Mouse (Mus musculus): ENCODE measurements around the gene Tmem190.
A peak's percentile ranks its signal among the peaks of the same experiment; 100 is the strongest.
"Not testable (repeated sequence)": the region's sequence is repeated elsewhere in the genome, so short reads cannot be mapped to it uniquely, and the experiment has no call there.

Gene Tmem190

DNA sequence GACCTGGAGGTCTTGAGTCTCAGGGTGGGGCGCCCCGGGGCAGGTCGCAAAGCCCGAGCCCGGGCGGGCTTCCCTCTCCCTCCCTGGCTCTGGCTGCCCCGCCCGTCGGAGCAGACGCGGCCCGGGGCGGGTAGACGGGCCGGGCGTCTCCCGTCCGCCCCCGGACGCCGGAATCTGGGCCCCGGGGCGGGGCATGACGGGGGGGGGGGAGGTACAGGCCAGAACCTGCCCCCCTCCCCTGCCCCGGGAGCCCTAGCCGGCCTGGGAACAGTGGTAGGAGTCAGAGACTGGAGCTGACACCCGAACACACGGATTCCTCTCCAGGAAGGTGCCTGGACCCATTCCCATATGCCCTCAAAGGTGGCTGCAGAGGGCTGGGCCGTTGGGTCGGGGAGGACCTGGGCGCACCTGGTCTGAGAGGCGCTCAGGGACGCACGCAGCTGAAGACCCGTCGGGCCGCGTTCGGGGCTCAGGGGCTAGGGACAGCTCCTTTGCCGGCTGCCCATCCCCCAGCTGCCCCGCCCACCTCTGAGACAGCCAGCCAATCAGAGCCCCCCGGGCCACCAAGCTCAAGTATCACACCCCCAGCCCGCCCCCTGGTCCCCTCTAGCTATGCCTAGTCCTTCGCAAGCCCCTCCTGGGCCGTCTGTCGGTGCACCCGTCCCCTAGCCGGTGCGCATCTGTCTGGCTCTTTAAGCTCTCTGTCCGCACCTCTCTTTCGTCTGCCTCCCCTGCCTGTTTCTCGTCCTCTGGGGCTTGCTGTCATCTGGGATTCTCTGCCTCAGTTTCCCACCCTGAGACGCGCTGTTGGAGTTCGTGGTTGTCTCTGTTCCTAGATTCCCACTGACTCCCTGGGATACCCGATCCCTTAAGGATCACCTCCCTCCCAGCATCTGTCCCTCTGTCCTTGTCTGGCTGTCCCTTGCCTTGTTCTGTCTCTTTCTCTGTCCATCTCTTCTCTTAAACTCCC, 5.6 kb upstream of the Tmem190 start:
- peak; percentile 59 for DNase-seq

DNA sequence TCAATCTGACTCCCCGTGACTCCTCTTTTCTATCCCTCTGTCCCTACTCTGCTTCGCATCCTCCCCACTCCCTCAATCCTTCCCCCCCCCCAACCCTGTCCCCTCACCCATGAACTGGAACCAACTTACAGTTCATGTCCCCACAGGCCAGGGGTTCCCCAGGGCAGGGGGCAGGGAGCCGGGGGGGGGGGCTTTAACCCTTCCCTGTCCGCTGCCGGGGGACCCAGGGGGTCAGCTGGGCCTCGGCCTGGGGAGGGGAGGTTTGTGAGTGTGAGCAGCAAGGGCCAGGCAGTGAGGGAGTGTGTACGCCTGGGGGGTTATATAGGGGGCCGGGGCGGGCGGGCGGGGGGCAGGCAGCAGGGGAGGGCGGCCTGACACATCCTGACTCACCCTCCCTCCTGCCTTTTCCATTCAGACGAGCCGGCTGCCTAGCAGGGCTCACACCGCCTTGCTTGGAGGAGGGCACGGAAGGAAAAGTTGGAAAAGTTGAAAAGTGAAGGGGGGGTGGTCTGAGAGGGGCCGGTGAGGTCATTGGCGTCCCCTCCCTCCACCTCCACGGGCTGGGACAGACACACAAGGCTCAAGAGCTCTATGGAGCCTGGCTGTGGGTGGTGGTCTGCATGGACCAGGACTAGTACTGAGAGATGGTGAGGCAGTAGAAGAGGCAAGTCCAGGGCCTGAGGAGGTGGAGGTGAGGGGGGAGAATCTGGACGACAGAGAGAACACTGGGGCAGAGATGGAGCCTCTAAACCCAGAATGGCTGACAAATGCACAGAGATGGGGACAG, 4.7 kb upstream of the Tmem190 start:
- DNase-seq = no peak

DNA sequence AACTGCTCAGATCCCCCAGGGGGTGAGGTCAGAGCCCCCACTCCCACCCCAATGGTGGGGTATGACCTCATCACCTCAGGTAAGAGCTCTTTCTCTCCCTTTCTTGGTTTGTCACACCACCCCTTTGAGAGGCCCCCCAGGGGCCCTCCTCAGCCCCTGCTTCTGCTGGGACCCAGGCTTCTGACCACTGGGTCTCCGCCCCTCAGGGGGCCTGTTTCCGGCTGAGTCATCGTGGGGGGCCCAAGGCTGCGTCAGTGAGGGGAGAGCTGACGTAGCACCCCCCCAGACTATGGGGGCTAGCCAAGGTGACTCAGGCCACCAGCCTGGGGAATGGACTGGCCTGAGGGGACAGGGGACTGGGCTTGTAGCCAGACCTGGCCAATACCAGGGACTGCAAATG, 2.8 kb upstream of the Tmem190 start:
- DNase-seq = no peak

DNA sequence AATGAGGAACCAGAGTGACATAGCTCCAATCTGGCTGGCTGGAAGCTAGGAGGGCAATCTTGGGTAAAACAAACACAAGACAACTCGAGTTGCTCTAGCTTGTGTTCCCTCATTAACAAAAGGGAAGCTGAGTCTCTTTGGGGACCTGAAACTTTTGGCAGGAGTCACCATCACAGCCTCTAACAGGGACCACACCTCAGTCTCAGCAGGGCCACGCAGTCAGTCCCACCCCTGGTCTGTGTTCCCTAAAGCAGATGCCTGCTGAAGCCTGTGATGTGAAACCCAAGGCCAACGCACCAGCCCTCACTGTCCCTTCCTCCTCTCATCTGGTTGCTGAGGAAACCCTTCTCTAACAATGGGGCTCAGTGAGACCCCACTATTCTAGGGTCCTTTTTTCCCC, 607 bp upstream of the Tmem190 start:
- no peak for DNase-seq

DNA sequence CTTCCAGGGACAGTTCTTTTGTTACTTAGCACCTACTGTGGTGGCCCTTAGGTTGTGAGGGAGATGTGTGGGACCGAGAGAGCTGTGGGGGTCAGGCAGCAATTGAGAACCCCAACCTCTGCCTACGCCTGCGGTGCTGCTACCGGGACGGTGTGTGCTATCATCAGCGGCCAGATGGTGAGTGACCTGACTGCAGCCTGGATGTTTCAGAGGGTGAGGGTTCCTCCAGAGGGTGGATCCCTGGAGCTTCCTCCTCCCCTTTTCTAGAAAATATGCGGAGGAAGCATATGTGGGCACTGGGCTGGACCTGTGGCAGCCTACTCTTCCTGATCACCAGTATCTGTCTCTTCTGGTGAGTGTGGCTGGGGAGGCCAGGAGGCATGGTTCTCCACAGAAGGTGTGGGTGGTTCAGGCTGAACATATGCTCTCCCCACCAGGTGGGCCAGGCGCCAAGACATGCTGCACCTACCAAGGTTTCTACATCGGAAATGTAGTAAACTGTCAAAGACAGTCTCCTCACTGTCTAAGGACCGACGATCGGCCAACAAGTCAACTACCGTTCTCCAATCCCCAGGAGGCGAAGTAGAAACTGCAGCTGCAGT, 1.0 kb downstream of the Tmem190 start:
- DNase-seq = no peak

DNA sequence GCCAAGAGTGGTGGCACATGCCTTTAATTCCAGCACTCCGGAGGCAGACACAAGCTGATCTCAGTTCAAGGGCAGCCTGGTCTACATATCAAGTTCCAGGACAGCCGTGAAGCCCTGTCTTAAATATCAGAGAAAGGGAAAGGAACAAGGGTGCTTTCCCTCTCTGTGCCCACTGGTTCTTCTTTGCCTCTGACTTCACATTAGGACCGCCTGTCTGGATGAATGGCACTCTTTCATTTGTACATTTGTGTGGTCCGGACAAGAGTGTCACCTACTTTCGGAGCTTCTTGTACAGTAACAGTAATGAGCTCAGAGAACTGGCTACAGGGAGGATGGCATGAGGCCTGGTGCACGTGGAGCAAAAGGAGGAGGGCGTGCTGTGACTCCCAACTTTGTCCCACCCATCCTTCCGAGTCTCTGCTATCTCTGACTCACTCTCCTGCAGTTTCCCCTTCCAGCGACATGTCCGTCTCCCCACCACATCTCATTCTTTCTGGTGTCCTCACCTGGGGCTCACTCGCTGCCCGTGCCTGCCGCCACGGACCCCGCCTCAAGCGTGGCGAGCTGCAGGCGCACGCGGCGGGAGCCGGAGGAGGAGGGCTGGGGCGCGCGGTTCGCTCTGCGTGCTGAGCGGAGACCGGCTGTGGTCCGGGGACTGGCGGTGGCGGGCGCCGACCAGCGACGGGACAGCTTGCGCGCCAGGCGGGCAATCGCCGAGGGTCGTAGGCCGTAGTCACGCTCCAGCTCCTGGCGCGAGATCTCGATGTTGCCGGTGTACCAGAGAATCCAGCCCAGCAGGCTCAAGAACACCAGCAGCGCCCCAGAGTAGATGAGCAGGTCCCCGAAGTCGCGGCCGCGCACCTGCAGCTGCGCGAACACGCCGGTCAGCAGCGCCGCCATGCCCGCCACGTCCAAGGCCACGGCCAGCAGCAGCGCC, 6.0 kb downstream of the Tmem190 start:
- peak; percentile 50 for DNase-seq

DNA sequence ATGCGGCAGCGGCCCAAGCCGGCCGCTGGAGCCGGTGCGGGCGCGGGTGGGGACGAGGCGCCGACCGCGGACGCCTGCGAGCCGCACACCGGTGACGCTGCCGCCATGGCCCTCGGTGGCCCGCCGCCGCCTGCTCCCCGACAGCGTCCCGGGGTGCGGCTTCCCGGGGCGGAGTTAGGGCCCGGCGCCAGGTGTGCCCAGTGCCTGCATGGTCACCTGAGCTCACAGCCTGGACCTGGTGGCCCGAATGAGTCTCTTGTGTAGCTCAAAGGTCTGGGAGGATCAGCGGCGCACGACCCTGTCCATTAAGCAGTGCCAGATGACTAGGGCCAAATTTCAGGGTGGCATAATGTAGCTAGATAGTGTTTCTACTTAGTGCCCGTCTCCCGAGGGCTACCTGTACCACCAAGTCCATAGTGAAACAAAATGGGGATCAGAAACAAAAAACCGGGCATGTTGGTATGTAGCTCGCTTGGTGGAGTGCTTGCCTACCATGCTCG, 6.7 kb downstream of the Tmem190 start, which contains the start of gene Tmem238:
TSS of gene Tmem238 (minus strand) at position 221 of the 500 bp plus-strand sequence.
- peak; percentile 25 for DNase-seq

DNA sequence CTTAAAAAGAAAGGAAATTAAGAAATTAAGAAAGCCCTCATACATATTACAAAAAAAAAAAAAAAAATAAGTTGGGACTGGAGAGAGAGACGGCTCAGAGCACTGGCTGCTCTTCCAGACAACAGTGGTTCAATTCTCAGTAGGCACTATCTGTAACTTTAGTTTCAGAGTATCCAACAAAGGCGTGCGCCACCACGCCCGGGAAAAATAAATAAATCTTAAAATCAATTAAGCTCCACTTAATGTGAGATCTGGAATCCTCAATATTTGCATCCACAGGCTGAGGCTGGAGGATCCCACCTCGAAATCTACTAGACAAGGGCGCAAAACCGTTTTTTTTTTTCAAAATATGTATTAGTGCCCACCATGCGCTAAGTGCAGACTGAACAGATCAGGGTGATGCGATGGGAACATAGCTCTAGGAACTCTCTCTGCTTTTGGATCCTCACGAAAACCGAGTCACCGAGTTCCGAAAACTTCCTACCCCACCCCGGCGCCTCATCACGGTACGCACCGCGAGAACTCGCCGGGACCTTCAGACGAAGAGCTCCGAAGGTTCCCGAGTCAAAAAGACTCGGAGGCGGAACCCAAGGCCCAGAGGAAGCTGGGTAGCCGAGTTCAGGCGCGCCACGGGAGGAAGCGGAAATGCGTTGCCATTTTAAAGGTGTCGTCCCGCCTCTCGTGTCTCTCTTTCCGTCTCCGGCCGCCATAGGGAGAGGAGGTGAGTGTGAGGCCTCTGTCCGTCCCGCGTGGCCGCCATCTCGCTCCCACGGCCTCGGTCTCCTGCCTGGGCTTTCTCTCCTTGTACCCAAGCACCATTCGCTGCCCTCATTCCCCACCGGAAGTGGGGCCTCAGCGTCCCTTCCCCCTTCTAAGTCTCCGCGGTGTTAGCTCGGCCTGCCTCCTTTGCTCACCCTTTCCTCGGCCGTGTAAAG, 9.8 kb downstream of the Tmem190 start, which contains the start of gene Rpl28:
TSS of gene Rpl28 (plus strand) at position 597 of the 935 bp plus-strand sequence.
- DNase-seq = peak; percentile 95

DNA sequence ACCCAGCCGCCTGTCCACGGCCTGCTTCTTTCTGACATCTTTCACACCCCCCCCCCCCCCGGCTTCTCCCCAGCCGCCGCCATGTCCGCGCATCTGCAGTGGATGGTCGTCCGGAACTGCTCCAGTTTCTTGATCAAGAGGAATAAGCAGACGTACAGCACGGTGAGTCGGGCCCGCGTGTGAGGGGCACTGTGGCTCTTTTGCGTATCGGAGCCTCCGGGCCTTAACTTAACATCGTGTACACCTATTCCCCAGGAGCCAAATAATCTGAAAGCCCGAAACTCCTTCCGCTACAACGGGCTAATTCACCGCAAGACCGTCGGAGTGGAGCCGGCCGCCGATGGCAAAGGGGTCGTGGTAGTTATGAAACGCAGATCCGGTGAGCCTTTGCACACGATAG, 10.5 kb downstream of the Tmem190 start:
- not testable (repeated sequence) for DNase-seq

DNA sequence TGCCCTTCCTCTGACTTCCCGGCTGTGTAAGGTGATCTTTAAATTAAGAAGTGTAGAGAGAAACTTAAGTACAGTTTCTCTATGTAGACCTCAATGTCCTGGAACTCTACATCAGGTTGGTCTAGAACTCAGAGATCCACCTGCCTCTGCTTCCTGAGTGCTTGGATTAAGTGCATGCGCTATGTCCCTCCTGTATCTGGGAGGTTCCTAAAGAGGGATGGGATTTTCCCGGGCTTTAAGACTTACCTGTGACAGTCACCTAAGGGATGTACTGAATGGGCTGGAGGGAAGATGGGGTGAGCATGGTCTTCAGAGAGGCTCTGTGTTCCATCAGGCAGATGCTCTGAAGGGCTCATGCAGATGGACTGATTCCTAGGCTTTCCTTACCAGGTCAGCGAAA, 10.9 kb downstream of the Tmem190 start:
- DNase-seq = no peak

DNA sequence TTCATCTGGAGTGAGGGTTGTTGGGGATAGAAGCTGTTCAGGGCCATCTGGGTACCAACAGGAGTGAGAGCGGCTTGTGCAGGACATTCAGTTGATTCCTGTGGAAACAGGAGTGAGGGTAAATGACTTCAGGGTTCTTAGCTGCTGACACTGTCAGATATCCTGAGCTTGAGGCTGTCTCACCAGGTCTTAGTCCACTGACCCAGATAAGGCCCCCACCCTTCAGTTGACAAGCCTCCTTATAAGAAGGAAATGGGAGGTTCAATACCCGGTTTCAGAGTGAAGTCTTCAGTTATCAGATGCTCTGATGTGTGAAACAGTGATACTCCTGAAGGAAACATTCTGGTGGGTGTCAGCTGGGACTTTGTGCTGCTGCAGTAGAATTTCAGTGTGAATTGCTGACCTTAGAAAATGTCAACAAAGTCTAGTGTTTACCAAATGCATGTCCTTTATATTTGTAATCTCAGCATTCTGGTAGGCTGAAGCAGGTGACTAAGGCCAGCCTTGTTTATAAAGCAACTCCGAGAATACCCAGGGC, 12.0 kb downstream of the Tmem190 start:
- DNase-seq = no peak

DNA sequence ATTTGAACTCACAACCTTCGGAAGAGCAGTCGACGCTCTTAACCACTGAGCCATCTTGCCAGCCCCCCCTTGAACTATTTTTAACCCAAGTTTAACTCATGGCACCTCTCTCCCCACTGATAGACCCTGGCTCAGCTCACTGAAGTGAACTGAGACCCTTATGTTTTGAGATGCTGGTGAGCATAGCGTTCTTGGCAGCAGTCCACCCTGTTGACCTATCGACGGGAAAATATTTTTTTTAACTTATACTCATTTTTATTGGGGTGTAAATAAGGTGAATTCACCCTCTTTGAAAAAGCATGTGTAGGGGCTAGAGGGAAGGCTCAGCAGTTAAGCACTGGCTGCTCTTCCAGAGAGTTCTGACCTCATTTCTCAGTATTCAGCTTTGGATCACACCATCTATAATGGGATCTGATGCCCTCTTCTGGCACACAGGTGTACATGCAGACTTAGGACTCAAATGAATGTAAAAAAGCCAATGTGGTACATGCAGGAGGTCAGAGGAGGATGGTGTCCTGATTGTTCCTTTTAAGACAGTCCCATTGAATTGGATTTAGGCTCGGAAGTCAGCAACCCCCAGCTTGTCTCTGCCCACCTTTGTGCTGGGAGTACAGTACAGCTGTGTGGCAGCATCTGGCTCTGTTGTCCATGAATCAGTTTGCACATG, 13.2 kb downstream of the Tmem190 start:
- DNase-seq = peak; percentile 21

DNA sequence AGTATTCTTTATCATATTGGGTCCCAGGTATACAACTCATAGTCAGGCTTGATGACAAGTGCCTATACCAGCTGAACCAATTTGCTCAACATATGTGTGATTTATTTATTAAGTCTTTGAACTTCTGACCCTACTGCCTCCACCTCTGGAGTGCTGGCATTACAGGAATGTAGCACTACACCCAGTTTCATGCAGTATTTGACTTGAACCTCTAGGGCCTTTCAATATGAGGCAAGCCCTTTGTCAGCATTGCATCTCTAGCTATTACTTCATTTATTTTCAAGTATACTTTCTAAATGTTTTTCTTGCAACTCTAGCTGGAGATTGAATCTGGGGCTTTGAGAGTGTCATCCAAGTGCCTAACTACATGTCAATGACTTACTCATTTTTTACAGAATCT, 19.5 kb downstream of the Tmem190 start:
- DNase-seq = no peak

DNA sequence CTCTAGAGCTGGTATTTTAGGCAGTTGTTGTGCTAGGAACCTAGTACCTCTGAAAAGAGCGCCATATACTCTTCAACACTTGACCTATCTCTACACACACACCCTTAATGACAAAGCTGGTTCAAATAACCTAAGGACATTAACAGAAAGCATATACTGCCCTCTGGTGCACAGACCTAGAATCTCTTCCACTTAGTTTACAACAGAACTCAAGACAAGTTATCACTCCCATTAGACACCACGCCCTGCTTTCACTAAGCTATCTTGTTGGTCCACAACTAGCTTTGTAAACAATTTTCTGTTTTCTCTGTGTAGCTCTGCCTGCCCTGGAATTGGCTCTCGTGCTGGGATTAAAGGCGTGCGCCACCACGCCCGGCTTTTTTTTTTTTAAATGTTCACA, 24.0 kb downstream of the Tmem190 start:
- DNase-seq = peak; percentile 51

DNA sequence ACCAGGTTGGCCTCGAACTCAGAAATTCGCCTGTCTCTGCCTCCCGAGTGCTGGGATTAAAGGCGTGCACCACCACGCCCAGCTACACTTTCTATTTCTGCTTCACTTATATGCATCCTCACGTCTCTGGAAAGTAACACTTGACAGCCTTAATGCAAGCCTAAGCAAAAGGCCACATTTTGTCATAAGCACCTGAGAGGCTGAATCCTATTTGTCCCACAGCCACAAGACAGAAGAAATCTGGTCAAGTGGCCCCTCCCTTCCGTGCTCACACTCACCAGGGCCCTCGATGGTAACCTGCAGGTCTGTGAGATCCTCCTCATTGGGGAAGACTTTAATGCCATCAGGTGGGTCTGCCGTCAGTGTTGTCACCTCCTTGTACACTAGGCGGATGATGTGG, 28.4 kb downstream of the Tmem190 start:
- DNase-seq = not testable (repeated sequence)

DNA sequence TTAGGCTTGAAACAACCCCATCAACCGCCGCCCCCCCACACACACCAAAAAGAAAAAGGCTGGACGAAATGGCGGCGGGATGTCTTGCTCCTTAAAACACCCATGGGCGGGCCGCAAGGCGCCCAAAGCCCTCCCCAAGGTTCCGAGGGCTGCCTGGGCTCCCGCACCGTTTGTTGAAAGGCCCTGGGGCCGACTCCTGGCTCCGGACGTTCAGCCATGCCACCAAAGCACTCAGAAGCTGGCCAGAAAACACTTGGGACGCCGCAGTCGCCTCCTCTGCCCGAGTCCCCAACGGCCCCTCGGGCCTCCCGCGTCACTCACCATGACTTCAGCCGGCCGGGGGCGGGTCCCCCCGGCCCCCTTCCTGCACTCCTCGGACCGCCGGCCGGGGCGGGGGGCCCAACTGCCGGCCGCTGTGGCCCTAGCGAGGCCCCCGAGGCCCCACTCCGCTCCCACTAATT, 29.1 kb downstream of the Tmem190 start:
- no peak for DNase-seq

DNA sequence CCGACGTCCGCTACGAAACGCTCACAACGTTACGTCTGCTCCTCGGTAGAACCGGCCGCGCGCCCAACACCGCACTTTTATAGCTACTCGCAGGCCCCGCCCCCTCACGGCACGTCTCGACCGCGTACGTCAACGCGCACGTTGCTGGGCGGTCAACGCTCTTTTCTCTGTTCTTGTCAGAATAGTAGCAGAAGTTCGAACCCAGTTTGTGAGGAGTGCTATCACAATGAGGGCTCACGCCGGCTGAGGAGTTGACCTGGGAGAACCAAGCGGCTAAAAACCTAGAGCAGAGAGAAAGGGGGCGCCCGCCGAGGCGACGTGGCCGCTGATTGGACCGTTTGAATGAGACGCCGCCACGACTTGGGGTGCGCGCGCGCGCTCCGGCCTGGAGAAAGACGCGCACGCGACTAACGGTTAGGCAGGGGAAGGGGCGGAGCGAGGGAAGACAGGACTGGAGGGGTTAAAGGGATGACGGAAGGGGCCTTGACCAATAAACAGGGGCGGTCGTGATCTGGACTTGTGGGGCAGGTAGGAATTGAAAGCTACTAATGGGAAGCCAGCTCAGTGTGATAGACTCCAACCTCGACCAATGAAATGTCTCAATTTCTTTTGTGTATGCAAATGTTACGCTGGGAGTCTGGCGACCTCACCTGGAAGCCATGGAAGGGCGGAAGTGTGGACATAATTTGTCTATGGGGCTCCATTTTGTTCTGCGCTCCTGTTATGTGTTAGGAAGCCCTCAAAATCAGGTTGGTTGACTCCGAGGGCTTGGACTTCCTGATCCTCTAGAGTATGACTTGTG, 29.8 kb downstream of the Tmem190 start, which contains the start of gene Ube2s:
TSS of gene Ube2s (minus strand) at position 288 of the 802 bp plus-strand sequence.
- DNase-seq = peak; percentile 98

DNA sequence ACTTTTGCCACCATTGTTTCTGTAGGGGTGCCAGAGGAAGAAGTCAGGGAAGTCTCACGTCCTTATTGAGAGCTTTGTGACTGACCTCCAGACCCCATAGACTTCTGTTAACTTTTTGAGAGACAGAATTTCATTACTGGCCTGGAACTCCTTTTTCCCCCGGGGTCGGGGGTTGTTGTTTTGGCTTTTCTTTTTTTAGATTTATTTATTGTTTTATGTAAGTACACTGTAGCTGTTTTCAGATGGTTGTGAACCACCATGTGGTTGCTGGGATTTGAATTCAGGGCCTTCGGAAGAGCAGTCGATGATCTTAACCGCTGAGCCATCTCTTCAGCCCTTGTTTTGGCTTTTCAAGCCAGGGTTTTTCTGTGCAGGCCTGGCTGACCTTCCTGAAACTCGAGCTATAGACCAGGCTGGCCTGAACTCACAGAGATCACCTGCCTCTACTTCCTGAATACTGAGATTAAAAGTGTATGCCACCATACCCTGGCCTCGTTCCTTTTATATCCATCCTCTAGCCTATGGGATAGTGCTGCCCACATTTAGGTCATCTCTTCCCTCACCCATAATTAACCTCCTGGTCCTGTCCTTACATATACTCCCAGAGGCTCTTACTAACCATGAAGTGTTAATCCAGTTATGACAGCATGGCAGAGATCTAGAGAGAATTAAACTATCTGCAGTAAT, 30.5 kb downstream of the Tmem190 start:
- DNase-seq = no peak
